Mouse (Mus musculus): ENCODE data around the gene Edc4. TPM values are rescaled to one million over a fixed set of nuclear protein-coding genes. Genes with fewer than 3 reads are reported as not detected.

Gene Edc4
- polyA plus RNA-seq, 1 experiment = 20.8 TPM

- TF ChIP-seq GATA1 (IDR thresholded peaks at IDR 0.05; ENCODE audit: low read length) = no peak
These were observed 49.9 kb downstream of the Edc4 start for GRCm38 (mm10) chr8:105930602-105931001.

DNA sequence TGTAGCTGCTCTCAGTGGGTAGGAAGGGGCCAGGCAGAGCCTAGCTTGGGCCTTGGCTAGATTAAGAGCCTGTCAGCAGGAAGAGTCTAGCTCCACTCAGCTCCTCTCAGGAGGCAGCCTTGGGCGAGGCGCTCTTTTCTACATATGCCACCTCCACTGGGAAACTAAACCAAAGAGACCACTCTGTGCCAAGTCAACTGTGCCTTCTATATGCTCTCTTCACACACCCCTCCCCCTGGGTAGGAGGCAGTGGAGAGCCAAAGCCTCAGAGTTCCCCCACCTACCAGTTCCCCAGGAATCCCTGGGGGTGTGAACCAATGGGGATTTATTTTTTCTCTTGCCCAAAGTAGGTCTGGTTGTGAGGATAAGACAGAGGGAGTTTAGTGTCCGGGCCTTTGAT lies 50.6 kb downstream of the Edc4 start:
- no peak for TF ChIP-seq GATA1 (IDR thresholded peaks at IDR 0.05; ENCODE audit: low read length)

- no peak for TF ChIP-seq GATA1 (IDR thresholded peaks at IDR 0.05; ENCODE audit: low read length)
These were observed 51.8 kb downstream of the Edc4 start for GRCm38 (mm10) chr8:105932525-105932924.

GRCm38 (mm10) chr8:105933762-105934161 lies 53.1 kb downstream of the Edc4 start, which contains the start of gene Ctrl:
Ctrl (minus strand) TSS chr8:105933862.
- TF ChIP-seq GATA1 (IDR thresholded peaks at IDR 0.05; ENCODE audit: low read length) = no peak

DNA sequence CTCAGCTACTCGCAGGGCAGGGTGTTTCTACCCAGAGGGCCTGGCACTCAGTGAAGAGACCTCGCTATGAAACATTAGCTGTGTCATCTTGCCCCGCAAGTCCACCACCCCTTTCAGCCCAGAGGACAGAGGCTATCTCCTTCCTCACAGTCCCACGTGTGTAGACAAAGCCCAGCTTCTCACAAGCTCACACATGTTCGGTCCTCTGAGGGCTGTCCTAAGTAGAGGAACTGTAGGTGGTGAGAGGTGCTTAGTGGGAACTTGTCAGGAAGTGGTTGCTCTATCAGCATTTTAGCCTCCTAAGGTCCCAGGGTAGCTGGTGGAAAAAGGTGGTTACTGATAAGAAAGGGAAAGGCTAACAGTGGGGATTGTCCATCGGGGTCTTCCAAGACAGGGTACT lies 54.4 kb downstream of the Edc4 start:
- TF ChIP-seq GATA1 (IDR thresholded peaks at IDR 0.05; ENCODE audit: low read length) = no peak

GRCm38 (mm10) chr8:105935863-105936603 lies 55.4 kb downstream of the Edc4 start:
- TF ChIP-seq GATA1 (IDR thresholded peaks at IDR 0.05; ENCODE audit: low read length) = no peak

- no peak for TF ChIP-seq GATA1 (IDR thresholded peaks at IDR 0.05; ENCODE audit: low read length)
These were observed 56.3 kb downstream of the Edc4 start for GRCm38 (mm10) chr8:105936866-105937475.

GRCm38 (mm10) chr8:105937496-105938305 lies 57.0 kb downstream of the Edc4 start:
- no peak for TF ChIP-seq GATA1 (IDR thresholded peaks at IDR 0.05; ENCODE audit: low read length)

- no peak for TF ChIP-seq GATA1 (IDR thresholded peaks at IDR 0.05; ENCODE audit: low read length)
These were observed 57.6 kb downstream of the Edc4 start, which contains the start of gene Psmb10 for GRCm38 (mm10) chr8:105938306-105938669. Psmb10 (minus strand) TSS chr8:105938444.

GRCm38 (mm10) chr8:105942026-105942425 lies 61.3 kb downstream of the Edc4 start:
- TF ChIP-seq GATA1 (IDR thresholded peaks at IDR 0.05; ENCODE audit: low read length) = no peak

- TF ChIP-seq GATA1 (IDR thresholded peaks at IDR 0.05; ENCODE audit: low read length) = no peak
These were observed 61.9 kb downstream of the Edc4 start for GRCm38 (mm10) chr8:105942542-105942941.

DNA sequence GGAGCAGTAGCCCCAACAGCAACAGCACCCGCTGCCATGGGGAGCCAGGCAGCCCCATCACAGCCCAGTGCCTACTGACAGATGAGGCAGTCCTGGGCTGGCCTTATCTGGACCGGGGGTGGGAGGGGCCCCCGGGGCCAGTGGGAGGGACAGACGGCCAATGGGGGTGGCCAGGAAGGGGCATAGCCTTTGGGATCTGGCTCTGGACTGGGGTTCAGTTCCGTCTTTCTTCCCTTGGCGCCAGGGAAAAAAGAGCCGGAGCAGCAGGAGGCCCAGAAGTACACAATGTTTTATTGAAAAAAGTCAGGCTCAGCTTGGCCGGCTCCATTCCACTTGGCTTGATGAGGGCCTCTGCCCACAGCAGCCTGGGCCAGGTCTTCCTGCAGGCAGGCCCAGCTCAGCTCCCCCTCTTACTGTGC lies 62.6 kb downstream of the Edc4 start, which contains the start of gene Lcat:
Lcat (minus strand) TSS at position 62 of the 419 bp plus-strand sequence.
- TF ChIP-seq GATA1 (IDR thresholded peaks at IDR 0.05; ENCODE audit: low read length) = no peak

Other genes with a start within 250 kb of the Edc4 start
- 187 and 251 TPM in 2 replicates for gene Ctcf, start 244.3 kb upstream of the Edc4 start, polyA plus RNA-seq (2012)
- gene Agrp, start 243.5 kb upstream of the Edc4 start, polyA plus RNA-seq (2012) = 0.10 TPM in 1 of 2 replicates, not detected in the other
- 1.3 and 1.7 TPM in 2 replicates for gene Carmil2, start 194.6 kb upstream of the Edc4 start, polyA plus RNA-seq (2012)
- 32.7 and 72.3 TPM in 2 replicates for gene Acd, start 179.8 kb upstream of the Edc4 start, polyA plus RNA-seq (2012)
- 8.1 TPM in 2 replicates for gene Pard6a, start 179.7 kb upstream of the Edc4 start, polyA plus RNA-seq (2012)
- not detected in 2 replicates for gene 4933405L10Rik, start 173.2 kb upstream of the Edc4 start, polyA plus RNA-seq (2012)
- gene Enkd1, start 172.7 kb upstream of the Edc4 start, polyA plus RNA-seq (2012) = 40.0 and 52.9 TPM in 2 replicates
- 4.7 TPM in 2 replicates for gene Gfod2, start 122.2 kb upstream of the Edc4 start, polyA plus RNA-seq (2012)
- 23.9 and 32.1 TPM in 2 replicates for gene Ranbp10, start 53.5 kb upstream of the Edc4 start, polyA plus RNA-seq (2012)
- gene Tsnaxip1, start 53.1 kb upstream of the Edc4 start, polyA plus RNA-seq (2012) = not detected in 2 replicates
- 15.8 and 16.9 TPM in 2 replicates for gene Cenpt, start 27.6 kb upstream of the Edc4 start, polyA plus RNA-seq (2012)
- gene Thap11, start 25.7 kb upstream of the Edc4 start, polyA plus RNA-seq (2012) = 35.4 and 41.5 TPM in 2 replicates
- gene Nutf2, start 20.3 kb upstream of the Edc4 start, polyA plus RNA-seq (2012) = 239 and 337 TPM in 2 replicates
- 1.8 and 2.4 TPM in 2 replicates for gene Nrn1l, start 12.7 kb downstream of the Edc4 start, polyA plus RNA-seq (2012)
- gene Pskh1, start 19.6 kb downstream of the Edc4 start, polyA plus RNA-seq (2012) = 13.6 and 26.7 TPM in 2 replicates
- gene Ctrl, start 53.0 kb downstream of the Edc4 start, polyA plus RNA-seq (2012) = 0.46 TPM in 1 of 2 replicates, not detected in the other
- gene Psmb10, start 57.6 kb downstream of the Edc4 start, polyA plus RNA-seq (2012) = 183 and 226 TPM in 2 replicates
- gene Lcat, start 62.5 kb downstream of the Edc4 start, polyA plus RNA-seq (2012) = 0.31 and 0.39 TPM in 2 replicates
- 14.1 and 17.6 TPM in 2 replicates for gene Slc12a4, start 85.2 kb downstream of the Edc4 start, polyA plus RNA-seq (2012)
- gene Dpep3, start 98.5 kb downstream of the Edc4 start, polyA plus RNA-seq (2012) = not detected in 2 replicates
- gene Dus2, start 110.5 kb downstream of the Edc4 start, polyA plus RNA-seq (2012) = 3.9 TPM in 2 replicates
- gene Dpep2nb, start 125.1 kb downstream of the Edc4 start, polyA plus RNA-seq (2012) = not detected in 2 replicates
- gene Ddx28, start 131.0 kb downstream of the Edc4 start, polyA plus RNA-seq (2012) = 28.3 and 32.4 TPM in 2 replicates
- 16.5 and 25.5 TPM in 2 replicates for gene Nfatc3, start 178.0 kb downstream of the Edc4 start, polyA plus RNA-seq (2012)

Measured in G1E-ER4 (cell line).